Mouse (Mus musculus): Measurements from ENCODE around the gene Btbd8. TPM values are rescaled to one million over a fixed set of nuclear protein-coding genes. Genes with fewer than 3 reads are reported as not detected.

Btbd8 gene
- polyA plus RNA-seq, 1 experiment = not detected

- no peak overlapping the region for H3K4me3 ChIP-seq (ENCODE audit: insufficient read depth, low read depth, low read length)
- 57% methylated on average over 4 of the region's 4 CpGs for WGBS
- no peaks in the 10 kb centered on the region for H3K4me1 ChIP-seq (ENCODE audit: control insufficient read depth, insufficient read depth, low read length)
- TF ChIP-seq POLR2A (IDR thresholded peaks at IDR 0.05; ENCODE audit: insufficient read depth, low read depth, low read length) = no peak
- no peak for TF ChIP-seq CTCF (IDR thresholded peaks at IDR 0.05; ENCODE audit: insufficient read depth, low read depth, low read length)
- no peak overlapping the region for H3K27ac ChIP-seq (ENCODE audit: insufficient read depth, low read depth, low read length)
Observed at GRCm38 (mm10) chr5:107518602-107519001, 80.8 kb downstream of the Btbd8 start.

DNA sequence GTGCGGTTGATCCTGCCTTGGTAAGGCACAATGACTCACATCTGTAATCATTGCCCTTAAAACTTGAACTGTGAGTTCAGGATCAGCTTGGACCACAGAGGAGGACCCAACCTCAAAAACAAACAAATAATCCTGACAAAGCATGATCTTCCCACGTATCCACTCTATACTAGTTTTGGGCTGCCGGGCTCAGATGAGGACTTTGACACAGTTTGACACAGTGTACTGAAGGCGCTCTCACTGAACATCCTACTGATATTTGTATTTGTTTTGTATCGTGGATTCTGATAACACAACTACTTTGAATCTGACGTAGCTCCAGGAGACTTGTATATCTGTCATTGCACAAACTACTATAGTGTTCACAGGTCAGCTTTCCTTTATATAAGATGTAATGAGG is 83.6 kb downstream of the Btbd8 start:
- no peak for TF ChIP-seq CTCF (IDR thresholded peaks at IDR 0.05; ENCODE audit: insufficient read depth, low read depth, low read length)
- TF ChIP-seq POLR2A (IDR thresholded peaks at IDR 0.05; ENCODE audit: insufficient read depth, low read depth, low read length) = no peak
- no peak overlapping the region for H3K4me3 ChIP-seq (ENCODE audit: insufficient read depth, low read depth, low read length)
- no peaks in the 10 kb centered on the region for H3K4me1 ChIP-seq (ENCODE audit: control insufficient read depth, insufficient read depth, low read length)
- 90% methylated on average over 6 of the region's 6 CpGs for whole genome bisulfite sequencing
- H3K27ac ChIP-seq (ENCODE audit: insufficient read depth, low read depth, low read length) = no peak overlapping the region

DNA sequence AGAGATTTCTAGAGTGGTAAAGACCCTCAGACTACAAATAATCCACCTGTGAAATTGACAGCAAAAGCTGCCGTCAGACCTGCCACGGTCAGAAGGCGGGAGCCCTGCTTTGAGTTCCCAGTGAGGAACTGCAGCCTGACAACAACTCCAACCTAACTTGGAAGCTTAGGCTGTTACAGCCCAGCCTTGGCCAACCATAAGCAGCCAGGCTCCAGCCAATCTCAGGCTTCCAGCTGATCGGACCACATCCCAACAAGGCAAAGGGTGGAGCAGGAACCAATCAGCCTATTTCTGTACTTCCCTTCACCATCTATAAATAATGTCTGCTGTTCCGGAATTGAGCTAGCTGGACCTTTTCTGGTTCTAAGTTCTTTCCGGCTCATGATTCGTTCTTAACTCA is 84.1 kb downstream of the Btbd8 start:
- TF ChIP-seq POLR2A (IDR thresholded peaks at IDR 0.05; ENCODE audit: insufficient read depth, low read depth, low read length) (no peak), CTCF (IDR thresholded peaks at IDR 0.05; ENCODE audit: insufficient read depth, low read depth, low read length) (no peak)
- WGBS = 75% methylated on average over 7 of the region's 7 CpGs

DNA sequence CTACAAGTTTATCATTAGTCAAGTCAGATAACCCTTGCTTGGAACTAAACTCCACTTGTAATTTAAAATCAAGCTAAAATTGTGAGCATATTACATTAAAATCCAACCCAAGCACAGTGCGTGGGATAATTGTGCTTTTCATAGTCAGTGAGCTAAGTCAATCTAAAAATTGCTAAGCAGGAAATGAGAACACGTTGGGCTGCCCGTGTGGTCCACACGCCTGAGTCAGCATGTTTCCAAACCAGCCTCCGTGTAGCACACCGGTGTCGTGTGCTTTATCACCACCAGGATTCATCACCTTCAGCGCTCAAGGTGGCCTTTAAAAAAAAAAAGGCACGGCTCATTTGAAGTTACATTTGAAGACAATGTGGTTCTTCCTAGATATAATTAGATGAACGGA is 86.5 kb downstream of the Btbd8 start:
- TF ChIP-seq CTCF (IDR thresholded peaks at IDR 0.05; ENCODE audit: insufficient read depth, low read depth, low read length) (no peak), POLR2A (IDR thresholded peaks at IDR 0.05; ENCODE audit: insufficient read depth, low read depth, low read length) (no peak)
- no peaks in the 10 kb centered on the region for H3K4me1 ChIP-seq (ENCODE audit: control insufficient read depth, insufficient read depth, low read length)

More for the DNA sequence above, 84.1 kb downstream of the Btbd8 start:
- no peak overlapping the region for H3K27ac ChIP-seq (ENCODE audit: insufficient read depth, low read depth, low read length)
- H3K4me1 ChIP-seq (ENCODE audit: control insufficient read depth, insufficient read depth, low read length) = no peaks in the 10 kb centered on the region
- no peak overlapping the region for H3K4me3 ChIP-seq (ENCODE audit: insufficient read depth, low read depth, low read length)

GRCm38 (mm10) chr5:107528856-107529255 is 91.1 kb downstream of the Btbd8 start:
- H3K4me3 ChIP-seq (ENCODE audit: insufficient read depth, low read depth, low read length) = no peak overlapping the region
- TF ChIP-seq POLR2A (IDR thresholded peaks at IDR 0.05; ENCODE audit: insufficient read depth, low read depth, low read length) = no peak
- TF ChIP-seq CTCF (IDR thresholded peaks at IDR 0.05; ENCODE audit: insufficient read depth, low read depth, low read length) = no peak
- 94% methylated on average over 3 of the region's 3 CpGs for WGBS
- no peak overlapping the region for H3K27ac ChIP-seq (ENCODE audit: insufficient read depth, low read depth, low read length)
- H3K4me1 ChIP-seq (ENCODE audit: control insufficient read depth, insufficient read depth, low read length) = no peaks in the 10 kb centered on the region

More for the DNA sequence above, 86.5 kb downstream of the Btbd8 start:
- Histone ChIP-seq H3K4me3 (ENCODE audit: insufficient read depth, low read depth, low read length) (no peak overlapping the region), H3K27ac (ENCODE audit: insufficient read depth, low read depth, low read length) (no peak overlapping the region)
- 81% methylated on average over 10 of the region's 10 CpGs for WGBS

DNA sequence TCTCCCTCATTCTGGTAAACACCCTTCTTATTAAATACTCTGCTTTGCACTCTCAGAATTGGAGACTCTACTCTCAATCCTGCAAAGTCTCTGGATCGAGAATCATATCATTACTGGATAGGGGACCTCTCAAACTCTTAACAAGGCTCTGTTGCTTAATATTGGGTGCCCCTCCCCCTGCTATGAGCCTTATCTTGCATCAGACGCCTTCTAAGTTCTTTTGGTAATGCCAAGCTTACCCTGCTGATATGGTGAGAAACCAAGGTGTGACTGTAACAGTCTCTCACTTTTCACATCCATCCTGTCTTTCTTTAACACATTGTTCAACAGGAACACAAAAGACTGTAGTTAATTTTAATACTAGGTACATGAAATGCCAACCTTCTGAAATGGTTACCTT is 95.8 kb downstream of the Btbd8 start:
- Histone ChIP-seq H3K4me1 (ENCODE audit: control insufficient read depth, insufficient read depth, low read length) (no peaks in the 10 kb centered on the region), H3K4me3 (ENCODE audit: insufficient read depth, low read depth, low read length) (no peak overlapping the region), H3K27ac (ENCODE audit: insufficient read depth, low read depth, low read length) (no peak overlapping the region)
- 68% methylated on average over 2 of the region's 2 CpGs for WGBS
- TF ChIP-seq POLR2A (IDR thresholded peaks at IDR 0.05; ENCODE audit: insufficient read depth, low read depth, low read length) (no peak), CTCF (IDR thresholded peaks at IDR 0.05; ENCODE audit: insufficient read depth, low read depth, low read length) (no peak)

GRCm38 (mm10) chr5:107534581-107534980 is 96.8 kb downstream of the Btbd8 start, which contains the start of gene 1700028K03Rik:
Gene 1700028K03Rik, plus strand, starts transcription at chr5:107534709.
- H3K4me3 ChIP-seq (ENCODE audit: insufficient read depth, low read depth, low read length) = no peak within 1 kb of the TSS
- H3K4me1 ChIP-seq (ENCODE audit: control insufficient read depth, insufficient read depth, low read length) = no peaks in the 10 kb centered on the region
- TF ChIP-seq CTCF (IDR thresholded peaks at IDR 0.05; ENCODE audit: insufficient read depth, low read depth, low read length) (no peak), POLR2A (IDR thresholded peaks at IDR 0.05; ENCODE audit: insufficient read depth, low read depth, low read length) (no peak)
- 80% methylated on average over 15 of the region's 15 CpGs for WGBS
- no peak within 1 kb of the TSS for H3K27ac ChIP-seq (ENCODE audit: insufficient read depth, low read depth, low read length)

DNA sequence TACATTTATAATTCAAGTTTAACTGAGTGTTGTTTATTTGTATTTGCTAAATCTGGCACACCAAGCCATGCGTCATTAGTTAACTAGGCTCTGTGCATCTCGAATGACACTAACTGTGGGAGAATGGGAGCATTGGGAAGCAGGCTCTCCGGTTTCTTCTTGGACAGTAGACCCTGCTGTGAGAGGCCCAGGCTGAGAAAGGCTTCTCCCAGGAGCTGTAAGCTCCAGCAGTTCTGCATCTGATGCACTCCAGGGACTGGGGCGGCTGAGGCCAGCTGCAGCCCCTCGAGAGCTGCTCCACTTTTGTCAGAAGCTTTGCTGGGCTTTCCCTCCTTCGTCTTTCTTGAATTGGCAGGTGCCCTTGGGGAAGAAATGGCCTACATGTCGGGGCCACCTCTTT is 103.9 kb downstream of the Btbd8 start:
- WGBS = 41% methylated on average over 7 of the region's 7 CpGs
- H3K4me3 ChIP-seq (ENCODE audit: insufficient read depth, low read depth, low read length) = no peak overlapping the region
- H3K27ac ChIP-seq (ENCODE audit: insufficient read depth, low read depth, low read length) = no peak overlapping the region
- TF ChIP-seq POLR2A (IDR thresholded peaks at IDR 0.05; ENCODE audit: insufficient read depth, low read depth, low read length) (no peak), CTCF (IDR thresholded peaks at IDR 0.05; ENCODE audit: insufficient read depth, low read depth, low read length) (no peak)
- H3K4me1 ChIP-seq (ENCODE audit: control insufficient read depth, insufficient read depth, low read length) = peaks cover 3% of the 10 kb centered on the region

DNA sequence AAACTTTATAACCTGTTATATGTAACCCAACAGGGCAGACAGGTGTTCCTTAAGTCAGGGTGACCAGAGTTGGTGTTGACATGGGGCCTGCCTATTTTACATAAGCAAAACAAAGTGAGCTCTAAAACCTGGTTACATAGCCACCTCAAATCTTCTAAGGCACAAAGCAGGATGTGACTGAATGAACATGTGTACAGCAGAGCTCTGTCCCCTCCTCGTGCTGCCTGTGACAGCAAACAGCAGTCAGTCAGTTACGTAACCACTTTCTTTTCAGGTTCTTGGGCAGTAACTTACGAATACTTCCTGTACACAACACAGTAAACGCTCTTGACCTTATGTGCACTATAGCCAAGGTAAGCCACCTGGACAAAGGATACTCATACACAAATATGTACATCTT is 108.1 kb downstream of the Btbd8 start:
- H3K4me1 ChIP-seq (ENCODE audit: control insufficient read depth, insufficient read depth, low read length) = peaks cover 3% of the 10 kb centered on the region
- 82% methylated on average over 4 of the region's 4 CpGs for WGBS
- H3K27ac ChIP-seq (ENCODE audit: insufficient read depth, low read depth, low read length) = no peak overlapping the region
- no peak overlapping the region for H3K4me3 ChIP-seq (ENCODE audit: insufficient read depth, low read depth, low read length)
- no peak for TF ChIP-seq CTCF (IDR thresholded peaks at IDR 0.05; ENCODE audit: insufficient read depth, low read depth, low read length)
- no peak for TF ChIP-seq POLR2A (IDR thresholded peaks at IDR 0.05; ENCODE audit: insufficient read depth, low read depth, low read length)

DNA sequence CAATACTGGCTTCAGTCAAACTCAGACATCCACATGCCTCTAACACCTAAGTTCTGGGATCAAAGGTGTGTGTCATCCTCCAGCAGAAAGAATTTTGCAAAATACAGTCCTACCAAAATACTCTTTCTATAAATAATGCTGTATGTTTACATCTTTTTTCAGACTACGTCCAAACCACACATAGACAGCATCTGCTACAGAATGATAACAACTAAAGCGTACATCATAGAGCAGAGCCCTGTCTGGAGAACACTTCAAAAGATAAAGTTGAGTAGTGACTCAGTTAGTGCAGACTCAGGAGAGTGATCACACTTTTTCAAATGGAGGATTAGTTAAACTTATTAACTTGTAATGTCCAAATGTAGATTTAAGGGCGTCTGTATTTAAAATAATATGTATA is 110.2 kb downstream of the Btbd8 start:
- WGBS = 88% methylated on average over 3 of the region's 3 CpGs
- no peaks in the 10 kb centered on the region for H3K4me1 ChIP-seq (ENCODE audit: control insufficient read depth, insufficient read depth, low read length)
- TF ChIP-seq POLR2A (IDR thresholded peaks at IDR 0.05; ENCODE audit: insufficient read depth, low read depth, low read length) (no peak), CTCF (IDR thresholded peaks at IDR 0.05; ENCODE audit: insufficient read depth, low read depth, low read length) (no peak)
- H3K4me3 ChIP-seq (ENCODE audit: insufficient read depth, low read depth, low read length) = no peak overlapping the region
- no peak overlapping the region for H3K27ac ChIP-seq (ENCODE audit: insufficient read depth, low read depth, low read length)
